Mouse (Mus musculus): Measurements from ENCODE around the gene Dppa4. TPM values are rescaled to one million over a fixed set of nuclear protein-coding genes. Genes with fewer than 3 reads are reported as not detected.
"Not testable (repeated sequence)": the region's sequence is repeated elsewhere in the genome, so short reads cannot be mapped to it uniquely, and the experiment has no call there.

The Dppa4 gene
- polyA plus RNA-seq, 1 experiment from 2014 or later, result not detected

GRCm38 (mm10) chr16:48297384-48298136 lies 14.0 kb downstream of the Dppa4 start:
- Histone ChIP-seq H3K36me3 (no peaks in the 10 kb centered on the region), H3K27me3 (no peaks in the 10 kb centered on the region), H3K9ac (no peak overlapping the region), H3K9me3 (no peaks in the 10 kb centered on the region), H3K4me3 (no peak overlapping the region), H3K4me1 (no peaks in the 10 kb centered on the region), H3K4me2 (no peak overlapping the region), H3K27ac (no peak overlapping the region)
- no peak for ATAC-seq (ENCODE audit: borderline replicate concordance, extremely low read depth, low FRiP score, low TSS enrichment)
- 39% methylated on average over 14 of the region's 14 CpGs for WGBS

- WGBS, result 69% methylated on average over 3 of the region's 3 CpGs
- H3K27ac ChIP-seq, result no peak overlapping the region
- H3K4me2 ChIP-seq, result no peak overlapping the region
- no peak overlapping the region for H3K9ac ChIP-seq
- no peak overlapping the region for H3K4me3 ChIP-seq
- no peaks in the 10 kb centered on the region for H3K27me3 ChIP-seq
- H3K9me3 ChIP-seq, result no peaks in the 10 kb centered on the region
- H3K36me3 ChIP-seq, result no peaks in the 10 kb centered on the region
- H3K4me1 ChIP-seq, result no peaks in the 10 kb centered on the region
- ATAC-seq (ENCODE audit: borderline replicate concordance, extremely low read depth, low FRiP score, low TSS enrichment), result no peak
These were observed 16.4 kb downstream of the Dppa4 start for GRCm38 (mm10) chr16:48299884-48300283.

GRCm38 (mm10) chr16:48303509-48303908 lies 20.0 kb downstream of the Dppa4 start, which contains the start of gene Dppa2:
TSS of gene Dppa2 (plus strand) at chr16:48303908.
- no peak within 1 kb of the TSS for H3K4me2 ChIP-seq
- no peaks in the 10 kb centered on the region for H3K36me3 ChIP-seq
- ATAC-seq (ENCODE audit: borderline replicate concordance, extremely low read depth, low FRiP score, low TSS enrichment), result no peak
- no peaks in the 10 kb centered on the region for H3K27me3 ChIP-seq
- H3K9me3 ChIP-seq, result no peaks in the 10 kb centered on the region
- no peak within 1 kb of the TSS for H3K9ac ChIP-seq
- H3K4me3 ChIP-seq, result no peak within 1 kb of the TSS
- H3K27ac ChIP-seq, result no peak within 1 kb of the TSS
- H3K4me1 ChIP-seq, result no peaks in the 10 kb centered on the region
- 82% methylated on average over 7 of the region's 7 CpGs for WGBS

DNA sequence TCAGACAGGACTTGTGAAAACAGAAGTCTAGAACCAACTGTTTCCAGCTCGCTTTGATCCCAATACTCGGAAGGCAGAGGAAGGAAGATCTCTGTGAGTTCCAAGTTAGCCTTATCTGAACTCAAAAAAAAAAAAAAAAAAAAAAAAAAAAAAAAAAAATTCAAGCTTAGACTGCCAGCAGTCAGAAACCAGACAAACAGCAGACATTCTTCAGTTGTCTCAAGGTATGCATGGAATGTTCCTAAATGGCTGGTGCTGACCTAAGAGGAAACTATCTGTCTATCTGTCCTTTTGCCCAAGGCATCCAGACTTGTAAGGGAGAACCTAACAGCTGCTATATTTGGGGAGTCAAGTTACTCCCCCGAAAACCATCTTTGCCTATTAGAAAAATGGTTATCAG lies 20.4 kb downstream of the Dppa4 start:
- no peak for ATAC-seq (ENCODE audit: borderline replicate concordance, extremely low read depth, low FRiP score, low TSS enrichment)
- no peaks in the 10 kb centered on the region for H3K36me3 ChIP-seq
- no peaks in the 10 kb centered on the region for H3K9me3 ChIP-seq
- no peak overlapping the region for H3K27ac ChIP-seq
- no peak overlapping the region for H3K9ac ChIP-seq
- H3K4me1 ChIP-seq, result no peaks in the 10 kb centered on the region
- no peaks in the 10 kb centered on the region for H3K27me3 ChIP-seq
- H3K4me3 ChIP-seq, result no peak overlapping the region
- no peak overlapping the region for H3K4me2 ChIP-seq
- WGBS, result 63% methylated on average over 3 of the region's 3 CpGs

DNA sequence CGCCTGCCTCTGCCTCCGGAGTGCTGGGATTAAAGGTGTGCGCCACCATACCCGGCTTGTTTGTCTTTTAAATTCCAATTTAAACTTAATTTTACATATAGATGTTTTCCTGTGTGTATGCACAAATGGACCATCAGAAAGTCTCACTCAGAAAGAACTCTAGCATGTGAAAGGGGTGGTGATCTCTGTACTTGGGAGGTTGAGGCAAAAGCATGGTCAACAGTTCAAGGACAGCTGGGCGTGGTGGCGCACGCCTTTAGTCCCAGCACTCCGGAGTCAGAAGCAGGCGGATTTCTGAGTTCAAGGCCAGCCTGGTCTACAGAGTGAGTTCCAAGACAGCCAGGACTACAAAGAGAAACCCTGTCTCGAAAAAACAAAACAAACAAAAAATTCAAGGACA lies 25.4 kb downstream of the Dppa4 start:
- H3K9me3 ChIP-seq; H3K4me1 ChIP-seq; ATAC-seq (ENCODE audit: borderline replicate concordance, extremely low read depth, low FRiP score, low TSS enrichment); H3K36me3 ChIP-seq; H3K27me3 ChIP-seq; H3K9ac ChIP-seq; H3K4me3 ChIP-seq; H3K27ac ChIP-seq; H3K4me2 ChIP-seq: not testable (repeated sequence)
- WGBS, result 91% methylated on average over 10 of the region's 10 CpGs

DNA sequence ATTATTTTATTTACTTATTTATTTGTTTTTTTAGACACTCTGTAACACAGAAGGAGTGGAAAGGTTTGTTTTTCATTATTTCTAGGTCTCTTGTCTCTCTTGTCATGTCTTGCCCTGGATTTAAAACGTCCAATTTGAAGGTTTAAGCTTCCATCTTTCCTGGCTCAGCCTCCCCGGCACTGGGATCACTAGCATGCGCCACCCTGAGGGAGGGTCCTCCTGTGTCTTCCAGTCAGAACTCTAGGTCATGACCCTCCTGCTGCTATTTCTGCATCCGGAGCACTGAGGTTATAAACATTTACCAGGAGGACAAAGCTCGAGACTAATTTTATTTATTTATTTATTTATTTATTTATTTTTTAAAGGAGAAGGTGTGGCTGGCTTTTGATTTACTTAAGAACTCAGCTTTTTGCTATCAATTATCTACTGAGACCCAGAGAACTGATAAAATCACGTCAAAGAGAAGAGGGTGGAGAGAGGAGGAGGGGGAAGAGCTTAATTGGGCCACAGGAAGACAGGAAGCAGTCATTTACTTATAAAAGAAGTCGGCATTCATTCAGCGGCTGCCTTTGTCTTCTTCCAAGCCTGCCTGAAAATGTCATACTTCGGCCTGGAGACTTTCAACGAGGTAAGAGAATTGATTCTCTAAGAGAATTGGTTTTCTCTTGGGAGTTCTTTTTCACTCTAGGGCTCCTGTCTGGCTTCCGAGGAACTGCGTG lies 26.5 kb downstream of the Dppa4 start:
- 75% methylated on average over 12 of the region's 12 CpGs for WGBS
- no peak overlapping the region for H3K27ac ChIP-seq

DNA sequence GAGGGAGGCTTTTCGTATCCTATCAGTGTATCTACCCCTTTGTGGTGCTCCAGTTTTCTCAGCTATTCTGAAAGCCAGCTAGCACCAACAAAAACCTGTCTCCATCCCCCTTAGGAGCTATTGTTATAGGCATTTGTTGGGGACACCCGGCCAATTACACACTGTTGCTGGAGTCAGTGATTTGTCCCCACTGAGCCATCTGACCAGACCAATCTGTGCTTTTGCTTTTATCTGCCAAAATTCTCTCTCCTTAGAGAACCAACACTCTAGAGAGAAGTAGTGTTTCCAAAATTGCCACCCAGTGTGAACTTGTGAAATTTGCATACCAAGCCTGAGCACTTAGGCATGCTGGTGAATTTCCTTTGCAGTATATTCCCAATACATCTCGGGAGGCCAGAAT lies 31.8 kb downstream of the Dppa4 start:
- no peak overlapping the region for H3K27ac ChIP-seq
- H3K4me1 ChIP-seq, result no peaks in the 10 kb centered on the region
- no peak overlapping the region for H3K4me3 ChIP-seq
- ATAC-seq (ENCODE audit: borderline replicate concordance, extremely low read depth, low FRiP score, low TSS enrichment), result no peak
- H3K36me3 ChIP-seq, result no peaks in the 10 kb centered on the region
- WGBS, result 87% methylated on average over 3 of the region's 3 CpGs
- H3K27me3 ChIP-seq, result no peaks in the 10 kb centered on the region
- H3K9me3 ChIP-seq, result no peaks in the 10 kb centered on the region
- no peak overlapping the region for H3K9ac ChIP-seq
- H3K4me2 ChIP-seq, result no peak overlapping the region

More for the DNA sequence above, 26.5 kb downstream of the Dppa4 start:
- Histone ChIP-seq H3K36me3 (no peaks in the 10 kb centered on the region), H3K4me2 (no peak overlapping the region), H3K4me3 (no peak overlapping the region), H3K4me1 (no peaks in the 10 kb centered on the region), H3K9ac (no peak overlapping the region), H3K9me3 (no peaks in the 10 kb centered on the region), H3K27me3 (no peaks in the 10 kb centered on the region)
- ATAC-seq (ENCODE audit: borderline replicate concordance, extremely low read depth, low FRiP score, low TSS enrichment), result no peak

DNA sequence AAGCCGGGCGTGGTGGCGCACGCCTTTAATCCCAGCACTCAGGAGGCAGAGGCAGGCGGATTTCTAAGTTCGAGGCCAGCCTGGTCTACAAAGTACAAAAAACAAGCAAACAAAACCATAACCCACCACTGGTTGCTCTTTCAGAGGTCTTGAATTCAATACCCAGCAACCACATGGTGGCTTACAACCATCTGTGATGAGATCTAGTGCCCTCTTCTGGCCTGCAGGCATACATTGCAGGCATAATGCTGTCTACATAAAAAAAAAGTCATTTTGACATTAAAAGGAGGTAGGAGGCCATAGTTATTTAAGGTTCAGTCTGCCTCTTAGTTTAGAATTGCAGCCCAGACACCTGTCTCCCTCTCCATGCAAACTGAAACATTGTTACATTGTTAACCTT lies 37.2 kb downstream of the Dppa4 start:
- no peaks in the 10 kb centered on the region for H3K36me3 ChIP-seq
- H3K4me1 ChIP-seq, result no peaks in the 10 kb centered on the region
- no peak overlapping the region for H3K4me3 ChIP-seq
- no peak overlapping the region for H3K9ac ChIP-seq
- no peak for ATAC-seq (ENCODE audit: borderline replicate concordance, extremely low read depth, low FRiP score, low TSS enrichment)
- H3K9me3 ChIP-seq, result no peaks in the 10 kb centered on the region
- WGBS, result 95% methylated on average over 6 of the region's 6 CpGs
- H3K27me3 ChIP-seq, result no peaks in the 10 kb centered on the region
- no peak overlapping the region for H3K27ac ChIP-seq
- no peak overlapping the region for H3K4me2 ChIP-seq

DNA sequence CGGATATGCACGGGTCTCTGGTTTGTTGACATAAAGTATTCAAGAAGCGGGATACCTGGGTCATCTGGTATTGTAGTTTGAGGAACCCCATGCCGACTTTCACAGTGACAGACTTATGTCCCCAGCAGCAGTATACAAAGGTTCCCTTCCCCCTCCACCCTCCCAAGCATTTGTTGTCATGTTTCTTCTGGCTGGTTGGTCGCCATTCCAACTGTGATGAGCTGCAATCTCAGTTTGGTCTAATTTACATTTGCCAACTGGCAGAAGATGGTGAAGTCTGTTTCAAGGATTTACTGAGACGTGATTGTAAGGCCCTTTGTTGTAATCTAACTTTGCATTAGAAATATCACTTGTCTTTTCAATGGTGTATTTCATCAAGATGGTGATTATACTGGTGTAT lies 39.6 kb downstream of the Dppa4 start:
- no peaks in the 10 kb centered on the region for H3K27me3 ChIP-seq
- H3K4me2 ChIP-seq, result no peak overlapping the region
- no peaks in the 10 kb centered on the region for H3K9me3 ChIP-seq
- no peak overlapping the region for H3K27ac ChIP-seq
- H3K9ac ChIP-seq, result no peak overlapping the region
- ATAC-seq (ENCODE audit: borderline replicate concordance, extremely low read depth, low FRiP score, low TSS enrichment), result no peak
- WGBS, result 62% methylated on average over 6 of the region's 6 CpGs
- H3K36me3 ChIP-seq, result no peaks in the 10 kb centered on the region
- H3K4me1 ChIP-seq, result no peaks in the 10 kb centered on the region
- no peak overlapping the region for H3K4me3 ChIP-seq

DNA sequence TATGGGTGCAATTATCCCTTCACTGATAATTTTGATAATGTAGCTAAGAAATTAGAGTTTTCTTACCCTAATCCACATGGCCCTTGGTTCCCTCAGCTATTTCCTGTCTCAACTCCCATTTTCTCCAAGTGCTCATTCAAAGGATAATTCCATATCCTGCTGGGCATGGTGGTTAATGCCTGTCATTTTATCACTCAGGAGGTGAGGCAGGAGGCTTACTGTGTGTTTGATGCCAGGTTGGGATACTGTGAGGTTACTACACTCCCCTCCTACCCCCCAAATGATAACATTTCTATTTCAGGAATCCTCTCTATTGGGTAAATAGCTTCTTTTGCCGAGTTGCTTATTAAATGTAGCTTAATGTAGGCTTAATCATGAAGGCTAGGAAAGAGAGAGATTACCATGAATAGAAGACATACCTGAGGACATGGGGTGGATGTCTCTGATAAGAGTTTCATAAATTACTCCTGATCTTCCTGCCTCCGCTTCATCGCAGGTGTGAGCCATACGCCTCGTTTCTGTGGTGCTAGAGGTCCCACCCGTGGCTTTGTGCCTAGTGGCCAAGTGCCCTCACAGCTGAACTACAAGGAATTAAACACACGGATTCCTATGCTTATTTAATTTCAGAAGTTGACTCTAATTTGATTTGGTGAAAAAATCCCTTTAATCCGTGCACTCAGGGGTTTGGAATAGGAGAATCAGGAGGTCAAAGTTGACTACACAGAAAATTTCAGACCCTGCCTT lies 40.2 kb downstream of the Dppa4 start:
- Histone ChIP-seq H3K4me1 (no peaks in the 10 kb centered on the region), H3K4me2 (no peak overlapping the region), H3K4me3 (no peak overlapping the region), H3K27me3 (no peaks in the 10 kb centered on the region), H3K9me3 (no peaks in the 10 kb centered on the region), H3K36me3 (no peaks in the 10 kb centered on the region), H3K27ac (no peak overlapping the region), H3K9ac (no peak overlapping the region)
- 79% methylated on average over 8 of the region's 8 CpGs for WGBS
- ATAC-seq (ENCODE audit: borderline replicate concordance, extremely low read depth, low FRiP score, low TSS enrichment), result no peak

DNA sequence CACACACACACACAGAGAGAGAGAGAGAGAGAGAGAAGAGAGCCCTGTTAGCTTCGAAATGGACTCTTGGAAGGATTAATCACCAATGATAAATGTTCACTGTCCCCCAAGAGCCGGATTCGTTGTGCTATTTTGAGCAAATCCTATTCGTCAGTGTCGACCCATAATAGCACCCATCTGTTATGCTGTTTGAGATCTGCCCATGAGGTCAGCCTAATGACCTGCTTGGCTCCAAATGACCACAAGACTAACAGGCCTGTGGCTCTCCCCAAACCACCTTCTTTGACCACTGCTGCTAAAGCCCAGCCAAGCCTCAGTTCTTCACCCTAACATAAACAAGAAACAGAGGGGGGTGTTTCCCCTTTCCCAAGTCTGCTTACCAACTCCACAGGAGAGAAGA lies 43.4 kb downstream of the Dppa4 start:
- WGBS, result 27% methylated on average over 5 of the region's 5 CpGs
- H3K27ac ChIP-seq, result no peak overlapping the region
- no peak overlapping the region for H3K4me3 ChIP-seq
- no peaks in the 10 kb centered on the region for H3K27me3 ChIP-seq
- no peak overlapping the region for H3K9ac ChIP-seq
- H3K9me3 ChIP-seq, result no peaks in the 10 kb centered on the region
- no peak overlapping the region for H3K4me2 ChIP-seq
- ATAC-seq (ENCODE audit: borderline replicate concordance, extremely low read depth, low FRiP score, low TSS enrichment), result no peak
- no peaks in the 10 kb centered on the region for H3K4me1 ChIP-seq
- no peaks in the 10 kb centered on the region for H3K36me3 ChIP-seq

GRCm38 (mm10) chr16:48328420-48328819 lies 44.9 kb downstream of the Dppa4 start:
- H3K9me3 ChIP-seq, result no peaks in the 10 kb centered on the region
- no peak overlapping the region for H3K27ac ChIP-seq
- no peak overlapping the region for H3K4me2 ChIP-seq
- no peaks in the 10 kb centered on the region for H3K27me3 ChIP-seq
- H3K4me3 ChIP-seq, result no peak overlapping the region
- no peaks in the 10 kb centered on the region for H3K4me1 ChIP-seq
- ATAC-seq (ENCODE audit: borderline replicate concordance, extremely low read depth, low FRiP score, low TSS enrichment), result no peak
- WGBS, result 88% methylated on average over 2 of the region's 2 CpGs
- no peak overlapping the region for H3K9ac ChIP-seq
- H3K36me3 ChIP-seq, result no peaks in the 10 kb centered on the region
